Mouse (Mus musculus) testis, adult 2 months (tissue): ENCODE measurements around the gene Prss23. TPM values are rescaled to one million over a fixed set of nuclear protein-coding genes. Genes with fewer than 3 reads are reported as not detected.

Experiments used
- H3K27ac ChIP-seq: fragments of 200-500 bp; 2 replicates; pipeline ENCODE4 v1.5.1; 2012; ENCODE audit warnings: low read depth, low read length; ENCODE audit not compliant: control insufficient read depth, insufficient read depth
- H3K27me3 ChIP-seq: fragments of 200-500 bp; 2 replicates; pipeline ENCODE4 v1.6.1; 2012; ENCODE audit warnings: mild to moderate bottlenecking, low read length, moderate library complexity; ENCODE audit not compliant: control insufficient read depth, insufficient read depth
- H3K36me3 ChIP-seq: fragments of 200-500 bp; 2 replicates; pipeline ENCODE4 v1.6.1; 2012; ENCODE audit warnings: mild to moderate bottlenecking, low read length; ENCODE audit not compliant: control insufficient read depth, insufficient read depth
- H3K4me1 ChIP-seq: fragments of 200-500 bp; 2 replicates; pipeline ENCODE4 v1.6.1; 2012; ENCODE audit warnings: low read length; ENCODE audit not compliant: control insufficient read depth, insufficient read depth
- H3K4me3 ChIP-seq: fragments of 200-500 bp; 2 replicates; pipeline ENCODE4 v1.5.1; 2012; ENCODE audit warnings: low read depth, mild to moderate bottlenecking, low read length, moderate library complexity, mixed read lengths; ENCODE audit not compliant: control insufficient read depth
- CTCF ChIP-seq: fragments of 200-500 bp; IDR thresholded peaks from 2 replicates; pipeline ENCODE4 v1.5.1; 2012; ENCODE audit warnings: low read depth, mild to moderate bottlenecking, inconsistent platforms, low read length, moderate library complexity; ENCODE audit not compliant: control insufficient read depth, insufficient read depth, insufficient replicate concordance
- POLR2A ChIP-seq: fragments of 200-500 bp; IDR thresholded peaks from 2 replicates; pipeline ENCODE4 v1.6.1; 2012; ENCODE audit warnings: low read depth, mild to moderate bottlenecking, inconsistent platforms, low read length, moderate library complexity; ENCODE audit not compliant: control insufficient read depth
- polyA plus RNA-seq: library from polyadenylated mRNA; depleted of rRNA; stranded (reverse); fragments of >200 nt; gene quantifications from 2 replicates; pipeline ENCODE4 v1.2.3, GENCODE M21; 2012

Prss23 gene
- polyA plus RNA-seq, 1 experiment = 5.4 TPM

DNA sequence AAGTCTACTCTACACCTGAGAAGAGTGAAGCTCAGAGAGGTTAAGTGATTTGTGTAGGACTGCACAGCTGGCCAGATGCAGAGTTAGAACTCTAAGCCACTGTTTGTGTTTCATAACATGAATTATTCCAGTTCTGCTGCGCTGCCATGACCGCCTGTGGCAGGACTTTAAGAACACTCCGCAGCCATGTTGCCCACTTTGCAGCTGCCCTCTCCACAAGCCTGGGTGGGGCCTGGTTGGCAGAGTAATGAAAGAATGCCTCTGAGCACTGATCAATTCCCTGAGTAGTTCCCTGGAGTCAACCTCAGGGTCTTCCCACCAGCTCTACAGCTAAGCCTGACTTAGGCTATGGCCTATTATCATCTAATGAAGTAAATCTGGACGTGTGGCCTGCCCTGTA lies 32.1 kb upstream of the Prss23 start:
- no peaks in the 10 kb centered on the region for H3K4me1 ChIP-seq
- no peak overlapping the region for H3K4me3 ChIP-seq
- no peak overlapping the region for H3K27ac ChIP-seq
- no peaks in the 10 kb centered on the region for H3K36me3 ChIP-seq
- TF ChIP-seq POLR2A (no peak), CTCF (no peak)
- no peaks in the 10 kb centered on the region for H3K27me3 ChIP-seq

DNA sequence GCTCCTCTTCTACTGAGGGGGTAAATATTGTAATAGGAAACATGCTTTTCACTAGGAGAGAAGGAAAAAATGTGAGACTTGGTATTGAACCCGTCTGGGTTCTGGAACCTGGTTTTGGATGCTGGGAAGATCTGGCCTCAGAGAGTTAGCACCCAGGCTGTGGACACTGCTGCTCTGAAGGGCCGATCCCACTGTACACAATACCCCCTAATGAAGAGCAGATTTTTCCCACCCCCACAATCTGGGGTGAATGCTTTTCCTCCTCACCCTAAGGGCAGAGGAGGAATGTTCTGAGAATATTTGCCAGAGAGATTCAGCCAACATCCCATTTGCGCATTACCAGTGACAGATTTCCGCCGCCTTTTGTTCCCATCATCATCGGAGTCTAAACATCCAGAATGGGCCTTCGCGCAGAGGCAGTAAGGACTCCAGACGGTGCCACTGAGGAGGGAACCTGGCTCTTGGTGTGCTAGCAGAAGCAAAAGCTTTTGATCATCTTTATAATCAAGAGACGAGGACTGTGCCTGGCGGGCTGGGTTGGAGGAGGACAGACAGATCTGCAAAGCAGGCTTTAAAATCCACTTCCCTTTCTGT lies 31.6 kb upstream of the Prss23 start:
- Histone ChIP-seq H3K4me1 (no peaks in the 10 kb centered on the region), H3K27ac (no peak overlapping the region), H3K36me3 (no peaks in the 10 kb centered on the region), H3K4me3 (no peak overlapping the region), H3K27me3 (no peaks in the 10 kb centered on the region)
- TF ChIP-seq CTCF (no peak), POLR2A (no peak)

DNA sequence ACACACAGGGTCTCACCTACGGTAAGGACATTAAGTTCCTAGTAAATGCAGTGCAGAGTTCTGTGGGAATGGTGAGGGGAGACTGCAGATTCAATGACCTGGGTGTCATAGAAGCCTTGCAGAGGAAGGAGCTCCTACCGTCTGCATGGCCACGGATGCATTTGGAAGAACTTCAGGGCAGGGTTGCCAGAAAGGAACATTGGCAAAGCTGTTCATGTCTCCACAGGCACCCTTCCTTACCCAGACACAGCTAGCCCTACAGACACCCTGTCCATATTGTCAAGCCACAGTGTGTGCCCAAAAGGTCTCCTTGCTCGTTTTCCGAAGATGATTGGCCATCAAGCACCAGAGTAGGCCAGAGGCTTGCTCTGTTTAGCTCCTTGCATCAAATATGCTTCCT lies 30.1 kb upstream of the Prss23 start:
- H3K4me1 ChIP-seq = no peaks in the 10 kb centered on the region
- H3K27ac ChIP-seq = no peak overlapping the region
- no peaks in the 10 kb centered on the region for H3K27me3 ChIP-seq
- no peak for TF ChIP-seq CTCF
- no peak for TF ChIP-seq POLR2A
- H3K36me3 ChIP-seq = no peaks in the 10 kb centered on the region
- no peak overlapping the region for H3K4me3 ChIP-seq

DNA sequence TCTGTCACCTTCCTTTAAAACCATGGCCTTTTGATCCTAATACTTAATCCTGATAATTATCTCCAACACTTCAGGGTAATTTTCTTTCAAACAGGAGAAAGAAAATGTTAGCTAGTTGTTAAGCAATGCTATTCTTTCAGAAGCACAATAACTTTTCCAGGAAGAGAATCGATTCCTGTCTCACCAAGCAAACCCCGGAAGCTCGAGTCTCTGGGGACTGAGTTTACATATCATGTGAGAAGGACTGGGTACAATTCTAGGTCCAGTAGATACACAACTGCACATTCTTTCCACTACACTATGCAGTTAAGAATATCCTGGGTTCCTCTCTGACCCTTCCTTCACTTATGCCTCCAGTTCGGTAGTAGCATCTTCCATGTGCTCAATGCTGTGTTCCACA lies 29.7 kb upstream of the Prss23 start:
- no peak overlapping the region for H3K4me3 ChIP-seq
- no peak overlapping the region for H3K27ac ChIP-seq
- H3K4me1 ChIP-seq = no peaks in the 10 kb centered on the region
- H3K36me3 ChIP-seq = no peaks in the 10 kb centered on the region
- no peaks in the 10 kb centered on the region for H3K27me3 ChIP-seq
- no peak for TF ChIP-seq POLR2A
- TF ChIP-seq CTCF = no peak

DNA sequence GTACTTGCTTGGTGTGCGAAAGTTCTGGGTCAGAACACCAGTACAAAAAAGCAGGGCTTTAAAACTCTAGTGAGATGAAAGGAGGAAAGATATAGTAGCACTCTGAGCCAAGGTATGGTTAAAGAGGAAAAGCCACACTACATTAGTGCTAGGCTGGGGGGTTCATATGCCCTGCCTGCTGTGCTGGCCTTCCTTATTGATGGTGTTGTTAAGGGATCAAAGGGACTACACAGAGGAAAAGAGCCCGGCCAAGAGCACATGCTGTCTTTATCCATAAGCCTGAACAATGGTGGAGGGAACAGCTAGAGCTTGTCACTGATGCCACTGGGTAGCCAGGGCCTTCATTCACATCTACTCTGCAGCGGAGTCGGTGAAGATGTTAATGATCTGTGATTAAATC lies 28.2 kb upstream of the Prss23 start:
- Histone ChIP-seq H3K4me1 (no peaks in the 10 kb centered on the region), H3K4me3 (no peak overlapping the region), H3K27ac (no peak overlapping the region), H3K27me3 (no peaks in the 10 kb centered on the region), H3K36me3 (no peaks in the 10 kb centered on the region)
- no peak for TF ChIP-seq POLR2A
- no peak for TF ChIP-seq CTCF

DNA sequence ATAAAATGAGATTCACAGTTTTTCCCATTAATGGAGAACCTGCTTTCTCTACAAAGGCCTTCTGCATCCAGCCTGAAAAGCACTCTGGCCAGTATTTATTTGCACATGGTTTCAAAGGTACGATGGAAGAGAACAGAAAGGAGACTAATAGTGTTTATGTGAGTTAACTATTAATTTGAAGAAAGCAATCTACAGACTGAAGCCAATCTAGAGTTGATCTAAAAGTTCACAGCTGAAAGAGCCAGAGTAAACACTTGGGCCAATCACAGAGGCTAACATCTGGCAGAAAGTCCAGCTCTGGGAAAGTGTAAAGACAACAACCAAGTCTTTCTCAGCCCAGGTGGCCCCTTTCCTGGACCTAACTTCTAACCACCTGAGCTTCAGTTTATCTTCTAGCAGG lies 27.1 kb upstream of the Prss23 start:
- Histone ChIP-seq H3K36me3 (no peaks in the 10 kb centered on the region), H3K4me3 (no peak overlapping the region), H3K27me3 (no peaks in the 10 kb centered on the region), H3K4me1 (no peaks in the 10 kb centered on the region), H3K27ac (no peak overlapping the region)
- TF ChIP-seq CTCF (no peak), POLR2A (no peak)

DNA sequence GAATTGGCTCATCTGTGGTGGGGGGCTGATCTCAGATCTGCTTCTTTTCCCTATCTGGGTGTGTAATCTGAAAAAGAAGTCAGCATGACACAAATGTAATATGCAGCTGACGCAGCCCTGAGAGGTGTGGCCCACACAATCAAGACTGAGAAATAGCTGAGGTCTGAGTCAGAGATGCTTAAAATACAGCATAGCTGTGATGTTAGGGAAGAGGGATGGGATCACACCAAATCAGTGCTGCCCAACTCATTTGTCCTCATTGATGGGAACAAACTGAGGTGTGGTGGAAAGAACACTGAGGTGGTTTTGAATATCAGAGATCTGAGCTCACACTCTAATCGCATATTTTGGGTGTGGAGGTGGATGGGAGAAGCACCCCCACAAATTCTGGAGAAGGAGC lies 14.0 kb upstream of the Prss23 start:
- Histone ChIP-seq H3K27ac (no peak overlapping the region), H3K36me3 (no peaks in the 10 kb centered on the region)

DNA sequence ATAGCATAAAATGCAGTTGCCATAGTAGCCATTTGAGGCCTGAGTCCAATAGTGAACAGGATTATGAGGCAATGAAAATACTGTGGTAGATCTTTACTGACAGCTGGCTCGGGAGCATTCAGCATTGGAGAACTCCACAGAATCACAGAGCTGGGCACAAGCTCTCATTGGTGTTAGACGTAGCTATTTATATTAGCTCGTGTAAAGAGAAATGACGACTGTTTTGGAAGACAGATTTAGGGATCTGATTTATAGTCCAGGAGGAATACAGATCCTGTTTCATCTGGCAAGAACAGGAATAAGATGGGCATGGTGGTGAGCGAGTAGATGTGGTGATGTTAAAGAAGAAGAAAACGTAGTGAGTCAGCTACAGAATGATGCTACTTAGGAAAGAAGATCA lies 12.4 kb upstream of the Prss23 start:
- H3K4me3 ChIP-seq = no peak overlapping the region
- no peaks in the 10 kb centered on the region for H3K27me3 ChIP-seq
- TF ChIP-seq CTCF (no peak), POLR2A (no peak)
- no peak overlapping the region for H3K27ac ChIP-seq
- H3K4me1 ChIP-seq = no peaks in the 10 kb centered on the region
- no peaks in the 10 kb centered on the region for H3K36me3 ChIP-seq

More for the DNA sequence above, 14.0 kb upstream of the Prss23 start:
- TF ChIP-seq CTCF (no peak), POLR2A (no peak)
- H3K27me3 ChIP-seq = no peaks in the 10 kb centered on the region
- no peak overlapping the region for H3K4me3 ChIP-seq
- H3K4me1 ChIP-seq = no peaks in the 10 kb centered on the region
